Mouse (Mus musculus) forebrain, postnatal 0 days (tissue): ENCODE results near the gene Col6a3. TPM values are rescaled to one million over a fixed set of nuclear protein-coding genes. Genes with fewer than 3 reads are reported as not detected.

Experiments used
- ATAC-seq: fragments of 200-750 bp; cut with Nextera tagmentation; 2 replicates; pipeline ENCODE4 v1.8.0; 2017; ENCODE audit warnings: mild to moderate bottlenecking, moderate library complexity
- DNase-seq: peaks from one replicate; pipeline ENCODE4 v3.0.0-alpha.2; 2015
- H3K27ac ChIP-seq: fragments of 300-500 bp; sonication (generic); 2 replicates; pipeline ENCODE4 v1.5.1; 2014; ENCODE audit warnings: low read depth, mild to moderate bottlenecking, antibody characterized with exemption, low read length, moderate library complexity, mixed read lengths
- H3K27me3 ChIP-seq: fragments of 300-500 bp; sonication (generic); 2 replicates; pipeline ENCODE4 v1.6.1; 2014; ENCODE audit warnings: mild to moderate bottlenecking, low read length, mixed read lengths; ENCODE audit not compliant: insufficient read depth
- H3K36me3 ChIP-seq: fragments of 300-500 bp; sonication (generic); 2 replicates; pipeline ENCODE4 v1.6.1; 2014; ENCODE audit warnings: mild to moderate bottlenecking, moderate library complexity; ENCODE audit not compliant: insufficient read depth
- H3K4me1 ChIP-seq: fragments of 300-500 bp; sonication (generic); 2 replicates; pipeline ENCODE4 v1.6.1; 2014; ENCODE audit warnings: antibody characterized with exemption; ENCODE audit not compliant: insufficient read depth
- H3K4me2 ChIP-seq: fragments of 300-500 bp; sonication (generic); 2 replicates; pipeline ENCODE4 v1.6.1; 2014; ENCODE audit warnings: low read depth, mild to moderate bottlenecking, moderate library complexity
- H3K4me3 ChIP-seq: fragments of 300-500 bp; sonication (generic); 2 replicates; pipeline ENCODE4 v1.5.1; 2014; ENCODE audit warnings: low read depth, low read length, mixed read lengths
- H3K9ac ChIP-seq: fragments of 300-500 bp; sonication (generic); 2 replicates; pipeline ENCODE4 v1.6.1; 2014; ENCODE audit warnings: mild to moderate bottlenecking
- H3K9me3 ChIP-seq: fragments of 300-500 bp; sonication (generic); 2 replicates; pipeline ENCODE4 v1.6.1; 2016; ENCODE audit warnings: low read length
- CTCF ChIP-seq: sonication (generic); IDR thresholded peaks from 2 replicates; pipeline ENCODE4 v1.5.1; 2016; ENCODE audit warnings: antibody characterized with exemption, control low read depth, low read depth
- WGBS: fragments of 180-500 bp; shearing (Covaris S2); extraction: QIAGEN DNeasy Blood & Tissue Kit; methylation state at CpG from one replicate; pipeline ENCODE4 v1.1.7; 2014; 5-methylcytosine and 5-hydroxymethylcytosine counted together
- polyA plus RNA-seq: library from polyadenylated mRNA; unstranded; fragments of >200 nt; fragmentation: Nextera tagmentation; extraction: Ambion mirVana; gene quantifications from 2 replicates; pipeline ENCODE4 v1.2.1, GENCODE M21; 2015
- total RNA-seq: library from RNA; depleted of rRNA; stranded (reverse); fragments of >200 nt; gene quantifications from 2 replicates; pipeline ENCODE4 v1.2.3, GENCODE M21; 2014; rRNA removed

Col6a3 gene
- total RNA-seq = 12.2 and 34.1 TPM in 2 replicates
- 2.5 and 3.2 TPM in 2 replicates for polyA plus RNA-seq

DNA sequence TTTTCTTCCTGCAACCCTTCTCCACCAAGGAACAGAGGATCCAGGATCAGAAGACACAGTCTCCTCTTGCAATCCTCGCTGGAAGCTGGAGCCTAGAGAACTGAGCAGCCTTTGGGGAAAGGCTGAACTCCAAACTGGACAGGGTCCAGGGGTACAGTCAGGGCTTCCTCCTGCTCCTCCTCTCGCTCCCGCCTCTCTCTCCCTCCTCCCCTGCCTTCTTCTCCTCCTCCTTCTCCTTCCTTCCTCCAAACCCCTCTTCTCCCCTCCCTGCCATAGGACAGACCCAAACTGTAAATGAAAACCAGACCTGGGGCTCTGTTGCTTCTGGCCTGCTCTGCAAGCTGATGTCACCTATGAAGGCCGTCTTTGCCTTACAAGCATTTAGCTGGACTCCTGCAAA is at the start of gene Col6a3:
Gene Col6a3, minus strand, starts transcription at position 136 of the 400 bp plus-strand sequence.
- Histone ChIP-seq H3K4me3 (no peak within 1 kb of the TSS), H3K27me3 (no peaks in the 10 kb centered on the region), H3K9ac (no peak within 1 kb of the TSS), H3K36me3 (no peaks in the 10 kb centered on the region), H3K4me2 (no peak within 1 kb of the TSS), H3K27ac (no peak within 1 kb of the TSS), H3K4me1 (no peaks in the 10 kb centered on the region; the same call in 1 of the 2 replicates), H3K9me3 (no peaks in the 10 kb centered on the region)
- WGBS = 55% methylated on average over 4 of the region's 4 CpGs
- DNase-seq = no peak
- ATAC-seq = no peak
- TF ChIP-seq CTCF = no peak

DNA sequence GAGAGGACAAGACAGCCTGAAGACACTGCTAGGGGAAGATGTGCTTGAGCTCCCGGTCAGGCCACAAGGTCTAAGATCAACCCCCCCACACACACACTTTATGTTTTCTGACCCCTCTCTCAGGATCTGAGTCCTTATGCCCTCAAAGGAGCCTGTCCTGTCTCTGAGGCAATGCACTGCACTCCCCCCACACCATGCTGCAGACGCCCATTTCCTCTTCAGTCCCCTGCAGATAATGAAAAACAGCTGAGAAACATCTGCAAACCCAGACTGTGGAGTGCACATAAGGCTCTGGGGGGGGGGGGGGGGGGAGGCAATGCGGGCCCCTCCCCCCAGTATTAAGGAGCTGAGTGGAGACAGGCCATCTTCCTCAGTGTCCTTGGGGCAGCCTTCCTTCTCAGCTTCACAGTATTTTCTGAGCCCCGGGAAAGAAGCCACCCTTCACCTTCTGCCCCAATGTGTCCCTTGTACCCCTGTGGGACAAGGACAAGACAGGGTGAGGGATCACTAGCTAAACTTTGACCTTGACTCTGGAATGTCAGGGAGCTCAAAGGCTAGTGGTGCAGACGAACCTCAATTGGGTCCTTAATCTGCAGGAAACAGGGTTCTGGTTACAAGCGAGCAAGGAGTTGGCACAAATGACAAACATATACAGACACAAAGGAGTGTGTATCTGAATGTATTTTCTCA is 42.1 kb upstream of the Col6a3 start:
- Histone ChIP-seq H3K27ac (no peak overlapping the region), H3K4me1 (no peaks in the 10 kb centered on the region), H3K27me3 (no peaks in the 10 kb centered on the region), H3K4me2 (no peak overlapping the region), H3K9me3 (no peaks in the 10 kb centered on the region), H3K4me3 (no peak overlapping the region), H3K9ac (no peak overlapping the region), H3K36me3 (no peaks in the 10 kb centered on the region)
- DNase-seq (no peak), ATAC-seq (no peak)
- no peak for TF ChIP-seq CTCF
- WGBS = 75% methylated on average over 5 of the region's 6 CpGs

DNA sequence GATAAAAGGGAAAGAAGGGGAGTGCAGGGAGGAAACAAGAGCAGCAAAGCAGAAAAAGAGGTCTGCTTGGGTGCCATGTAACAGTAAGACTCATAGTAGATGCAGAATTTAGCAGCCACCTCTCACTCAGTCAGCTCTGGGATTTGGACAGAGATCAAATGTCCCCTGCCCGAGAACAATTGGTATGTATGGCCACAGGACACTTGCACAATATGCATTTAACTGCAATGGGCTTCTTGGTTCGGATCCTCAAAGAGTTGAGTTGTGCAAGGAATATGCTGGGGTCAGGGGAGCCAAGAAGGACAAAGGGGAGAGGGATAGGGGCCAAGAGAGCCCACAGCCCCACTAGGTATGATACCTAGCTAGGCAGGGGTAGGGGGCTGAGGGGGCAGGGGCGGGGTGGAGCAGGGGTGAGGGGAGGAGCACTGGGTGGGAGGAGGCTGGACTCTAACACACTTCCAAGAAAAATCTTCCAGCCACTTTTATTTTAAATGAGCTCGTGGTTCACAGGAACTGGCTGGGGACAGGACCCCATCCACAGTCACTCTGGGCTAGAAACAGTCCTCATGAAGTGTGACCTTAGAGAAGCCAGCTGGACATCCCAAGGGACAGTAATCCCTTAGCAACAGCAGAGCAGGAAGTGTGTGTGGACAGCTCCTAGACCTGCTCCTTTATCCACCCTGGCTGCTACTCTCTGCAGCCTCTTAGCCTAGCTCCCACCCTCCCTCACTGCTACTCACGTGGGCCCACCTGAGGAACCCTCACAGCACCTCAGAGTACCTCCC is 32.9 kb upstream of the Col6a3 start:
- no peak for DNase-seq
- H3K4me3 ChIP-seq = no peak overlapping the region
- WGBS = 68% methylated on average over 5 of the region's 5 CpGs
- no peaks in the 10 kb centered on the region for H3K4me1 ChIP-seq
- no peak for TF ChIP-seq CTCF
- H3K9me3 ChIP-seq = no peaks in the 10 kb centered on the region
- no peak overlapping the region for H3K4me2 ChIP-seq
- H3K9ac ChIP-seq = no peak overlapping the region
- H3K27me3 ChIP-seq = no peaks in the 10 kb centered on the region
- H3K36me3 ChIP-seq = no peaks in the 10 kb centered on the region
- no peak overlapping the region for H3K27ac ChIP-seq
- ATAC-seq = no peak

DNA sequence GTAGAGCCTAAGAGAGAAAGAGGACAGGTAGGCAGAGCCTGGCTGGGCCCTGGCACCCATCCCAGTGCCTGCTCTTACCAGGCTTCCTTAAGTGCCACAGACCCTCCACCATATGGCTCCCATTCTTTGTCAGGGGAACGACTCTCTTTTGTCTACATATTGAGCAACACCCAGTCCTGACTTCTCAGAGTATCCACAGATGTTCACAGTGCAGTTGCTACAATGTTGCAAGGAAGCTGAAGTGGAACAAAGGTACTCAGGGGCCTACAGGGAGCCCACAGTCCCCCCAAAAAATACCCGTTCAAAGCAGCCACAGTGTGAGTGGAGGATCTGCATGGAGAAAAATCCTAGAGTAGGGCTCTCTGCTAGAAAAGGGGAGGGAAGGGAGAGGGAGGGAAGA is 32.2 kb upstream of the Col6a3 start:
- WGBS = 39% methylated on average over 2 of the region's 2 CpGs
- TF ChIP-seq CTCF = no peak
- Histone ChIP-seq H3K27me3 (no peaks in the 10 kb centered on the region), H3K36me3 (no peaks in the 10 kb centered on the region), H3K4me2 (no peak overlapping the region), H3K9me3 (no peaks in the 10 kb centered on the region), H3K4me1 (no peaks in the 10 kb centered on the region), H3K4me3 (no peak overlapping the region), H3K9ac (no peak overlapping the region), H3K27ac (no peak overlapping the region)
- ATAC-seq = no peak
- DNase-seq = no peak

DNA sequence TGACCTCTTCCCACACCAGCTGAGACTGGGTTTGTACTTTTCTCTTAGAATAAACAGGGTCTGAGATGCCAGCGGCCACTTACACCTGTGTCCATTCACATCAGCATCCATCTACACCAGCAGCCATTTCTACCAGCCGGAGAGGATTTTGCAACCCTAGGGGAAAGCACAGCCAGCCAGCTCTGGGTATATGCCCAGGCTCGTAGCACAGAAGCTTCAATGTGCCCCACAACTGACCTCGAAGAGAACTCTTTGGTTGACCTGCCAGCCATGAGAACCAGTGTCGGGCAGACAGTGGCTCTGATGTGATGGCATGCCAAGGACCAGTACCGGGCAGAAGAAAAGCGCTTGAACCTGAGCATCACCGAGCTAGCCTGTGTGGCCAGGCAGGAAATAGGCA is 31.6 kb upstream of the Col6a3 start:
- H3K36me3 ChIP-seq = no peaks in the 10 kb centered on the region
- WGBS = 85% methylated on average over 8 of the region's 8 CpGs
- no peak overlapping the region for H3K27ac ChIP-seq
- TF ChIP-seq CTCF = no peak
- H3K4me1 ChIP-seq = no peaks in the 10 kb centered on the region
- H3K9me3 ChIP-seq = no peaks in the 10 kb centered on the region
- DNase-seq (no peak), ATAC-seq (no peak)
- no peak overlapping the region for H3K4me3 ChIP-seq
- H3K27me3 ChIP-seq = no peaks in the 10 kb centered on the region
- no peak overlapping the region for H3K4me2 ChIP-seq
- no peak overlapping the region for H3K9ac ChIP-seq

DNA sequence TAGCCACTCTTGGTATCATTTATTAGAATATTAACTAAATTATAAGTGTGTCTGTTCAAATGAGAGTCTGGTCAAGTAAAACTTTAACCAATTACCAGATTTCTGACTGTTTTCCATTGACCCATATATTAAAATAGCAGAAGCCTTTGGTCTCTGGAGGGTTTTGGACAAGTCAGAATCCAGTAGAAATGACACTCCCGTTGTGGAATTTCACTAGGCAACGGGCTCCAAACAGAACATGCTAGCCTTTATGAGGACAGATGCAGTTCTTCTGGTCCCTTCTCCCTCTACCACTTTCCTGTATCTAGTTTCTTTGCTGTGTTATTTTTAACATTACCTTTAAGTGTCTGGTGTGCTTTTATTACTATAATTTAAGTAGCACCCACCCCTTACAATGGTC is 26.8 kb upstream of the Col6a3 start:
- Histone ChIP-seq H3K9me3 (no peaks in the 10 kb centered on the region), H3K9ac (no peak overlapping the region), H3K36me3 (no peaks in the 10 kb centered on the region), H3K4me1 (no peaks in the 10 kb centered on the region), H3K27me3 (no peaks in the 10 kb centered on the region), H3K4me2 (no peak overlapping the region), H3K27ac (no peak overlapping the region), H3K4me3 (no peak overlapping the region)
- no peak for ATAC-seq
- no peak for DNase-seq
- no peak for TF ChIP-seq CTCF
- 86% methylated on average over 2 of the region's 2 CpGs for WGBS

DNA sequence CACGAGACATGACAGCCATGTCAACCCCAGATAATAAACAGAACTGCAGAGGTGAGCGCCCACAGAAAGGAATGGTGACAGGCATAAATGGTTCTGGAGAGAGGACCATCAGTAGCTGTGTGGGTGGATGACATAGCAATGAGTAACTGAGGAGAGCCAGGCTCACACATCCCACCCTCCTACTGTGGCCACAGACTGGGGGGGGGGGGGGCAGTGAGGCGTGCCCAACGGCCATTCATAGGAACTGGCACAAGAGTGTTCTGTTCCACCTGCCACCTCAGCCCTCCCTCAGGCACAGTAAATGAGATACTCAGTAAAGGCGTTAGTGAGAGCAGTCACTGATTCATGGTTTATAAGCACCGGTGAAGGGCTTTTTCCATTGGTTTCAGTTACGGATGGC is 23.0 kb upstream of the Col6a3 start:
- H3K27ac ChIP-seq = no peak overlapping the region

More for the DNA sequence above, 23.0 kb upstream of the Col6a3 start:
- WGBS = 86% methylated on average over 7 of the region's 7 CpGs
- H3K9me3 ChIP-seq = no peaks in the 10 kb centered on the region
- no peaks in the 10 kb centered on the region for H3K4me1 ChIP-seq
- H3K4me2 ChIP-seq = no peak overlapping the region
- ATAC-seq = no peak
- no peak for DNase-seq
- no peak overlapping the region for H3K9ac ChIP-seq
- H3K27me3 ChIP-seq = no peaks in the 10 kb centered on the region
- H3K36me3 ChIP-seq = no peaks in the 10 kb centered on the region
- no peak overlapping the region for H3K4me3 ChIP-seq
- no peak for TF ChIP-seq CTCF
